Mouse (Mus musculus) heart, postnatal 0 days (tissue): ENCODE measurements at regions not wholly inside any gene's neighbourhood (a gene's known extent, or its start where the extent isn't known, plus 50 kb on each side); places are given as distances from the start of the nearest gene placed in this dataset.

Source experiments
- CTCF ChIP-seq: IDR thresholded peaks from 2 replicates; pipeline ENCODE4 v1.5.1; 2016; ENCODE audit warnings: antibody characterized with exemption, control low read depth, low read depth
- EP300 ChIP-seq: IDR thresholded peaks from 2 replicates; pipeline ENCODE4 v1.6.1; 2016; ENCODE audit warnings: antibody characterized with exemption, low read depth

DNA sequence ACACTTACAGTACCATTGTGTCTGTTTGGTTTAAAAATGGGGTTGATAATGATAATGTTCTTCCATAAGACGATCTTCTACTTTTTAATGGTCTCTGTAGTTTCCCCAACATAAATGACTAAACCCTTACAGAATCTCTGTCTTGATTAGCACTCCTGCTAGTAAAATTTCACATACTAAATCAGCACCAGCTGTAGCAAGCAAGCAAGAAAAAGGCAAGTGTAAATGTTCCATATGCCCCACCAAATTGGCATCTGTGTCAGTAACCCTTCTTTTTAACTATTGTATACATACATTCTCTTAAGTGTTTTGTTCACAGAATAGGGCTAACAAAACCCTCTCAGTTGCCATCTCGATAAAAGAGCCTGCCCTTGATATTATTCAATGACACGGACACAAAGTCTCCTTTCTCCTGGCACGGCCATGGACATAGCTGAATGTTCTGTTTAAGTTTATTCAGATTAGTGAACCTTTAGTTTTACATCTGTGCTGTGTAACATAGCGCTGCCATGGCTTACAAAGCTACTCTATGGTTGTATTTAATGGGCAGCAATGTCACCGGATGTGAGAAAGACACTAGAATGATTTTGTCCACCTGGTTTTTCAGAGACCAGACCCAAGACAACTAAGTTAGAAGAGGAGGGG, 414.3 kb downstream of the Gtdc1 start:
- no peak for TF ChIP-seq CTCF
- TF ChIP-seq EP300, result no peak
